17 mouse cellular contexts compared by ENCODE assay signal in the genomic region with DNA sequence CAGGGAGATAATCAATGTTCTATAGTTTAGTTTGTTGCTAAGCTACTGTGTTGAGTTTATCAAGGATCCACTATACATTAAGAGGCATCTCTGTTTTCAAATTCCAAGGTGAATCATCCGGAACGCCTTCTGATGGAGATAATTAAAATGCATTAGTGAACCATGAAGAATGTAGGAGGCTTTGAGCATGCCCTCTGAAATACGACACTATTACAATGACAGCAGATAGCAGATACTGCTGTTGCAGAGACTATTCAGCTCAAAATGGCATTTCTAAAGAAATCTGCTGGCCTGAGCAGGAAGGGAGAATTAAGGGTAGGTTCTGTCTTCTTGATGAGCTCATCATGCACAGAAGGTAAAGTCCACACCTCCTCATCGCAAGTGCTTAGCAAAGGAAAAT.
"Had no signal": no experiment of that assay in that cellular context is flagged by ENCODE, and none has a peak within 500 bp of the region (broad histone marks: within the 10 kb centered on the region; RNA-seq: fewer than 3 reads in every experiment).

No protein-coding gene starts in this region.

- H3K4me2 ChIP-seq: limb, embryonic 12.5 days; limb, embryonic 15.5 days; liver, embryonic 11.5 days; lung, embryonic 14.5 days; midbrain, embryonic 13.5 days had no signal

- DNase-seq: kidney, adult 9 months; kidney, postnatal 36 days; left cerebral cortex, postnatal 4 days; liver, postnatal 0 days; lung, embryonic 14.5 days; thymus, adult 18-20 months; thymus, postnatal 36 days had no signal

- H3K4me1 ChIP-seq: limb, embryonic 12.5 days; limb, embryonic 15.5 days had no signal

- H3K4me3 ChIP-seq: limb, embryonic 12.5 days; limb, embryonic 15.5 days; midbrain, embryonic 10.5 days; midbrain, embryonic 13.5 days had no signal

- H3K27me3 ChIP-seq: limb, embryonic 12.5 days; limb, embryonic 15.5 days; midbrain, embryonic 13.5 days had no signal

- H3K36me3 ChIP-seq: limb, embryonic 12.5 days; limb, embryonic 15.5 days; midbrain, embryonic 10.5 days; midbrain, embryonic 13.5 days had no signal

- ATAC-seq: intestine, postnatal 0 days; liver, postnatal 0 days; lung, postnatal 0 days; midbrain, embryonic 13.5 days; midbrain, embryonic 16.5 days had no signal

- H3K9me3 ChIP-seq: limb, embryonic 12.5 days; limb, embryonic 15.5 days; midbrain, embryonic 10.5 days; midbrain, embryonic 13.5 days had no signal

- H3K27ac ChIP-seq: limb, embryonic 12.5 days; limb, embryonic 15.5 days; liver, embryonic 14.5 days; macrophage; midbrain, embryonic 10.5 days; midbrain, embryonic 13.5 days had no signal

- H3K9ac ChIP-seq: limb, embryonic 12.5 days; limb, embryonic 15.5 days; liver, embryonic 14.5 days; liver, postnatal 0 days; lung, embryonic 14.5 days; midbrain, embryonic 13.5 days had no signal
